Mouse (Mus musculus): ENCODE results near the gene Rab26. TPM values are rescaled to one million over a fixed set of nuclear protein-coding genes. Genes with fewer than 3 reads are reported as not detected.
A peak's percentile ranks its signal among the peaks of the same experiment; 100 is the strongest.

The Rab26 gene
- polyA plus RNA-seq, 1 experiment: 1.2 TPM

- H3K27ac ChIP-seq (ENCODE audit: insufficient read depth, low read depth, low read length): no peak overlapping the region
- no peak overlapping the region for H3K4me3 ChIP-seq (ENCODE audit: low read depth, low read length)
- peaks cover 5% of the 10 kb centered on the region for H3K4me1 ChIP-seq (ENCODE audit: control insufficient read depth, insufficient read depth, insufficient read length, low read length)
- no peaks in the 10 kb centered on the region for H3K27me3 ChIP-seq (ENCODE audit: control insufficient read depth, insufficient read depth, low read length)
- H3K36me3 ChIP-seq (ENCODE audit: control insufficient read depth, insufficient read depth, low read length): peaks cover 19% of the 10 kb centered on the region
- TF ChIP-seq CTCF (IDR thresholded peaks at IDR 0.05; ENCODE audit: extremely low read depth, insufficient read length, insufficient replicate concordance, low read depth, low read length) (no peak), POLR2A (IDR thresholded peaks at IDR 0.05; ENCODE audit: low read depth, low read length) (no peak)
- 87% methylated on average over 3 of the region's 3 CpGs for WGBS
Measured at GRCm38 (mm10) chr17:24565792-24566191, 31.8 kb upstream of the Rab26 start.

GRCm38 (mm10) chr17:24565092-24565491 lies 31.1 kb upstream of the Rab26 start:
- Histone ChIP-seq H3K27ac (ENCODE audit: insufficient read depth, low read depth, low read length) (no peak overlapping the region), H3K4me3 (ENCODE audit: low read depth, low read length) (no peak overlapping the region), H3K27me3 (ENCODE audit: control insufficient read depth, insufficient read depth, low read length) (no peaks in the 10 kb centered on the region), H3K36me3 (ENCODE audit: control insufficient read depth, insufficient read depth, low read length) (peaks cover 14% of the 10 kb centered on the region), H3K4me1 (ENCODE audit: control insufficient read depth, insufficient read depth, insufficient read length, low read length) (peaks cover 6% of the 10 kb centered on the region)
- WGBS: 82% methylated on average over 3 of the region's 3 CpGs
- TF ChIP-seq CTCF (IDR thresholded peaks at IDR 0.05; ENCODE audit: extremely low read depth, insufficient read length, insufficient replicate concordance, low read depth, low read length): no peak
- TF ChIP-seq POLR2A (IDR thresholded peaks at IDR 0.05; ENCODE audit: low read depth, low read length): no peak

GRCm38 (mm10) chr17:24564422-24564821 lies 30.4 kb upstream of the Rab26 start:
- peaks cover 6% of the 10 kb centered on the region for H3K4me1 ChIP-seq (ENCODE audit: control insufficient read depth, insufficient read depth, insufficient read length, low read length)
- peaks cover 10% of the 10 kb centered on the region for H3K36me3 ChIP-seq (ENCODE audit: control insufficient read depth, insufficient read depth, low read length)
- H3K27ac ChIP-seq (ENCODE audit: insufficient read depth, low read depth, low read length): no peak overlapping the region
- 90% methylated on average over 4 of the region's 4 CpGs for WGBS
- no peak overlapping the region for H3K4me3 ChIP-seq (ENCODE audit: low read depth, low read length)
- TF ChIP-seq CTCF (IDR thresholded peaks at IDR 0.05; ENCODE audit: extremely low read depth, insufficient read length, insufficient replicate concordance, low read depth, low read length): no peak
- TF ChIP-seq POLR2A (IDR thresholded peaks at IDR 0.05; ENCODE audit: low read depth, low read length): no peak
- H3K27me3 ChIP-seq (ENCODE audit: control insufficient read depth, insufficient read depth, low read length): no peaks in the 10 kb centered on the region

- H3K36me3 ChIP-seq (ENCODE audit: control insufficient read depth, insufficient read depth, low read length): peaks cover 4% of the 10 kb centered on the region; the same call in 1 of the 2 replicates
- peaks cover 8% of the 10 kb centered on the region for H3K4me1 ChIP-seq (ENCODE audit: control insufficient read depth, insufficient read depth, insufficient read length, low read length)
- 78% methylated on average over 5 of the region's 5 CpGs for WGBS
- H3K27ac ChIP-seq (ENCODE audit: insufficient read depth, low read depth, low read length): no peak overlapping the region
- TF ChIP-seq POLR2A (IDR thresholded peaks at IDR 0.05; ENCODE audit: low read depth, low read length): no peak
- no peak for TF ChIP-seq CTCF (IDR thresholded peaks at IDR 0.05; ENCODE audit: extremely low read depth, insufficient read length, insufficient replicate concordance, low read depth, low read length)
- H3K4me3 ChIP-seq (ENCODE audit: low read depth, low read length): no peak overlapping the region
- H3K27me3 ChIP-seq (ENCODE audit: control insufficient read depth, insufficient read depth, low read length): no peaks in the 10 kb centered on the region
Measured at GRCm38 (mm10) chr17:24563638-24564037, 29.6 kb upstream of the Rab26 start.

- H3K27me3 ChIP-seq (ENCODE audit: control insufficient read depth, insufficient read depth, low read length): no peaks in the 10 kb centered on the region
- H3K27ac ChIP-seq (ENCODE audit: insufficient read depth, low read depth, low read length): no peak overlapping the region
- H3K4me1 ChIP-seq (ENCODE audit: control insufficient read depth, insufficient read depth, insufficient read length, low read length): peaks cover 3% of the 10 kb centered on the region; the same call in 1 of the 2 replicates
- no peaks in the 10 kb centered on the region for H3K36me3 ChIP-seq (ENCODE audit: control insufficient read depth, insufficient read depth, low read length)
- WGBS: 88% methylated on average over 2 of the region's 2 CpGs
- TF ChIP-seq POLR2A (IDR thresholded peaks at IDR 0.05; ENCODE audit: low read depth, low read length) (no peak), CTCF (IDR thresholded peaks at IDR 0.05; ENCODE audit: extremely low read depth, insufficient read length, insufficient replicate concordance, low read depth, low read length) (no peak)
- H3K4me3 ChIP-seq (ENCODE audit: low read depth, low read length): no peak overlapping the region
Measured at GRCm38 (mm10) chr17:24561592-24561991, 27.6 kb upstream of the Rab26 start.

GRCm38 (mm10) chr17:24560301-24561028 lies 26.5 kb upstream of the Rab26 start:
- H3K36me3 ChIP-seq (ENCODE audit: control insufficient read depth, insufficient read depth, low read length): no peaks in the 10 kb centered on the region
- peaks cover 3% of the 10 kb centered on the region; the same call in 1 of the 2 replicates for H3K4me1 ChIP-seq (ENCODE audit: control insufficient read depth, insufficient read depth, insufficient read length, low read length)
- TF ChIP-seq CTCF (IDR thresholded peaks at IDR 0.05; ENCODE audit: extremely low read depth, insufficient read length, insufficient replicate concordance, low read depth, low read length): no peak
- no peak for TF ChIP-seq POLR2A (IDR thresholded peaks at IDR 0.05; ENCODE audit: low read depth, low read length)
- no peak overlapping the region for H3K4me3 ChIP-seq (ENCODE audit: low read depth, low read length)
- no peaks in the 10 kb centered on the region for H3K27me3 ChIP-seq (ENCODE audit: control insufficient read depth, insufficient read depth, low read length)
- no peak overlapping the region for H3K27ac ChIP-seq (ENCODE audit: insufficient read depth, low read depth, low read length)
- WGBS: 77% methylated on average over 5 of the region's 5 CpGs

- no peaks in the 10 kb centered on the region for H3K27me3 ChIP-seq (ENCODE audit: control insufficient read depth, insufficient read depth, low read length)
- no peaks in the 10 kb centered on the region for H3K36me3 ChIP-seq (ENCODE audit: control insufficient read depth, insufficient read depth, low read length)
- H3K4me1 ChIP-seq (ENCODE audit: control insufficient read depth, insufficient read depth, insufficient read length, low read length): peaks cover 3% of the 10 kb centered on the region; the same call in 1 of the 2 replicates
- WGBS: 80% methylated on average over 3 of the region's 3 CpGs
- no peak overlapping the region for H3K4me3 ChIP-seq (ENCODE audit: low read depth, low read length)
- TF ChIP-seq POLR2A (IDR thresholded peaks at IDR 0.05; ENCODE audit: low read depth, low read length) (no peak), CTCF (IDR thresholded peaks at IDR 0.05; ENCODE audit: extremely low read depth, insufficient read length, insufficient replicate concordance, low read depth, low read length) (no peak)
- H3K27ac ChIP-seq (ENCODE audit: insufficient read depth, low read depth, low read length): peak overlapping the region; percentile 67
Measured at GRCm38 (mm10) chr17:24559146-24559545, 25.1 kb upstream of the Rab26 start.
